Mouse (Mus musculus): ENCODE results near the gene Gm9857.
A peak's percentile ranks its signal among the peaks of the same experiment; 100 is the strongest.

The Gm9857 gene

DNA sequence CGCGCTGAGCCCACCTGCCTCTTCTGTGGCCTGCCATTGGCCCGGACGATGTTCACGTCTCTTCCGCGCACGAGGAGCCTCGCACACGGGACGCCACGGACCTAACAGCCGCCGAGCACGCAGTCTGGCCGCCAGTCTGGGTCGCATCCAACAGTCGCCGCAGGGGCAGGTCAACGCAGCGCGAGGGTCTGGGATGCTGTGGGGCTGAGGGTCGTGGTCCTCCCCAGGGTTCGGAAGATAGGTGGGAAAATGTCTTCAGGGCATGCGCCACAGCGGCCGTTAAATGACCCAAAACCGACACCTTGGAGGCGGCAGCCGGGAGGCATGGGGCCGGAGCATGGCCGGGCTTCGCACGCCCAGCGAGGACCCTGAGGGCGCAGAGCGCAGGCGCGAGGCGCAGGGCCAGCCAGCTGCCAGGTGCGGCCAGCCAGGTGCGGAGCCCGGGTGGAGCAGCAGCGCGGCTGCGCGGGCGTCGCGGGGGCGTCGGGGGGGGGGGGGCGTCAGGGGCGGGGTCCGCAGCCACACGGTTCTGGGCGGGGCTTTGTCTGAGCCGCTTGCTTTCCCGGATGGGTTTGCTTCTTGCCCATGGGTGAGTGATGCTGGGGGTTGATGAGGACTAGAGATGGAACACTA lies at the start of gene Gm9857:
Gene Gm9857, minus strand, starts transcription at position 445 of the 633 bp plus-strand sequence.
- DNase-seq (ENCODE audit: low spot score in 2 of 2): no peak

DNA sequence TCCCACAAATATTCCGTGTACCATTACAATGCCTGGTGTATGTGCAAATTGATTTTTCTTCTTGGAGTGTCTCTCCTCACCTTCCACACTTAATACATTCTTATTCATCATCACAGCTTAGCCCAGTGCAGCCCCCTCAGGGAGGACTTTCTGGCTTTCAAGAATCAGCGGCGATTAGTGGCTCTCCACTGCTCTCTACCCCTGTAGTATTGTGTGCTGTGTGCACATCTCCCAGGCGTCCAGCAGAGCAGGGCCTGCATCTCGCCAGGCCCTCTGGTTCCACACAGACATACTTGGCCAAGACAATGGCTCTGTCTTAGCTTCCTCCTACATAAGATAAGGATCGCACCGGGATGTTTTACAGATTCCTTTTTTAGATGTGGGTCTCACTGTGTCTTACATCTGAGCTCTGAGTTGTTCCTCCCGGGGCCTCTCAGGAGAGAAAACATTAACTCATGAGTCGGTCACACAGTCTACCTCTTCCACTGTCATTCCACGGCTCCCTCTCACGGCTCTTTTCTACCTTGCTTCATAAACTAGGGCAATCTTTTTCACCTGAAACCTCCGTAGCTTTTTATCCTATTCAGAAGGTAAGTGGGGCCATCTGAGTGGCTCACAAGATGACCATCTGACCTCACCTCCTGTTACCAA lies 46.9 kb upstream of the Gm9857 start:
- DNase-seq (ENCODE audit: low spot score in 2 of 2): no peak

DNA sequence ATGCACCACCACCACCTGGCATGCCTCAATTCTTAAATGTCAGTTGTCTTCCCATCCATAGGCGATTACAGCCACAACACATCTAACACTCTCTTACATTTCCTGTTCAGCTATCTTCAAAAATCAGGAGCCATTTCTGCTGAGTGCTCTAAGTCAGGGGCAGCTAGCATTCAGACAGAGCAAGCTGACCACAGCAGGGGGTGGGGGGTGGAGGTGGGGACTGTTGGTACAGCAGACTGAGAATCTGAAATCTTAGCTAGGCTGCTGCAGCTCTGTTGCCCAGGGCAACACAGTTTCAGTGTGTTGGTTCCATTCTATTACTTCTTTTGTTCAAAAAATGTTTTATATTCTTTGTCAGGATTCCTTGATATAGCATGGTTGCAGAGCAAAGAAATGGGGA lies 46.3 kb upstream of the Gm9857 start:
- no peak for DNase-seq (ENCODE audit: low spot score in 2 of 2)

DNA sequence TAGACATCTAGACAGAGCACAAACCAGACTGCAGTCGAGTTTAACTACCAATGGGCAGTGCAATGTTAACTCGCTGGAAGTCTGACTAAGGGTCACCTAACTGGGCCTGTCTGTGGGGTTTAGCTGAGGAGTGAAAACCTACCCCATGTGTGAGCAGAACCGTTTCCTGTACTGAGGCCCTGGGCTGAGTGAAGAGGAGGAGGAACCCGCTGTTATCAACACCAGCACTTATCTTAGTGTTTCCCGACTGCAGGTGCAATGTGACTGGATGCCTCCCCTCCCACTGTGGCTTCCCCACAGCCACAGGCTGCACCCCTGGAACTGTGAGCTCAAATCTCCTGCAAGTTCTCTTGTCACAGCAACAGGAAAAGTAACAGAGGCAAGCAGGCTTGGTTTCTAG lies 43.7 kb upstream of the Gm9857 start:
- no peak for DNase-seq (ENCODE audit: low spot score in 2 of 2)

DNA sequence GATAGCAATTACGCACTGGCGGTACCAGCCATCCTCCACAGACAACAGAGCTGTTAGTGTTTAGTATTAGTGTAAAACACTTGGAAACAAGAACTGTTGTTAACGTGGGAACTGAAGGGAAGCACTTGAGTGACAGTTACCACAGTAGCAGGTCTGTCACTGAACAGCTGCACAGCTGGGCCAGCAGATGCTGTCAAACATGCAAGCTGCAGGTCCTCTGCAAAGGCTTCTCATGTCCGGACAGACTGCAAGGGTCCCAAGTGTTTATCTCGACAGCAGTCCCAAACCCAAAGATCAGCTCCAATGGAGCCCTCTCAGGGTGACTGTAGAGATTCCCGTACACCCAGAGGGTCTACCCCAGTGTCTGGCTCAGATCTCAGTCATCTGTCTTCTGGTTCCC lies 41.7 kb upstream of the Gm9857 start:
- DNase-seq (ENCODE audit: low spot score in 2 of 2): no peak

DNA sequence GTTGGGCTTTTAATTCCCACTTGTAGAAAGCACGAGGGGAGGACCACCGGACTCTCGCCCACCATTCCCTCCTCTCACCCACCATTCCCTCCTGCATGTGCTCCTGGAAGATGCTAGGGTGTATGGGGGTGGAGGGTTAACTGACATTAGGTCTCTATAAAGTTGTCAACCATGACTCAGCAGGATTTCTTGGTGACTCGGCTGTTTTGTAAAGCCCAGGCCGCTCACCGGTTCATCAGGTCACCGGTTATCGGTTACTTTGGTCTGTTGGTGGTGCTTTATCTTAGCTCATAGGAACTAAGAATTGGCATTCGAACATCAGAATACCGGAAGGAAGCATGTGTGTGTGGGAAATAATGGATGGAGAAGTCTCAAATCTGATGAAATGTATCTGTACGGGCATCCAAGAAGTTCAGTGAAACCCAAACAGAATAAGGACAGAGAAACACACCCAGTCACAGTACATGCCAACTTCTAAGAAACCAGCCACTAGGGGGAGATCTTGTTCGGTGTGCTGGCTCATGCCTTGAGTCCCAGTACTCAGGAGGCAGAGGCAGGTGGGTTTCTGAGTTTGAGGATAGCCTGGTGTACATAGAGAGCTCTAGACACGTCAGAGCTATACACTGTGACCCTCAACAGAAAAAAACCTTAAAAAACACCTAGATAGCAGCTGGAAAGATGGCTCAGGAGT lies 37.2 kb upstream of the Gm9857 start:
- DNase-seq (ENCODE audit: low spot score in 2 of 2): peak in 1 of 2 experiments; percentile 13

DNA sequence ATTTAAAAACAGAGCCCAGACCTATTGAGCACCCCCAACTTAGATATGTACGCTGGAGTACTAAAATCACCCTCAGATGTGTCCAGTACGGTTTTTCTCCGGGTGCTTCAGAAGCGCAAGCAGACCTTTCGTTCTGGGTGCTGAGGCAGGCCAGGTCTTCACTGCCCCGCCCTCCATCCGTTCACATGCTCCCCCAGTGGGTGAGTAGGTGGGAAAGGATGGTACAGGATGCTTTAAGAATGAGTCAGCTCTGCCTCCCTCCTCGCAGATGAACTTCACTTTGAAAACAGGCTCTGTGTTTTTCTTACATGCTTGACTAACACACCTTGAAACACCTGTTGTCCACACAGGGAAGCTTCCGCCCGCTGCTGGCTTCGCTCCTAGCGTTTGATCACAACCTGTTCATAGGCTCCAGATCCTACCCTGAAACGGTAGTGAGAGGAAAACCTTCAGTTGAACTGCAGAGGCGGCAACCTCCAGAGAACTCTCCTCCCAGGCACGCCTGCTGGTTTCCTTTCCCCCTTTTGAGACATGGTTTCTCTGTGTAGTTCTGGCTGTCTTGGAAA lies 34.8 kb upstream of the Gm9857 start:
- no peak for DNase-seq (ENCODE audit: low spot score in 2 of 2)

DNA sequence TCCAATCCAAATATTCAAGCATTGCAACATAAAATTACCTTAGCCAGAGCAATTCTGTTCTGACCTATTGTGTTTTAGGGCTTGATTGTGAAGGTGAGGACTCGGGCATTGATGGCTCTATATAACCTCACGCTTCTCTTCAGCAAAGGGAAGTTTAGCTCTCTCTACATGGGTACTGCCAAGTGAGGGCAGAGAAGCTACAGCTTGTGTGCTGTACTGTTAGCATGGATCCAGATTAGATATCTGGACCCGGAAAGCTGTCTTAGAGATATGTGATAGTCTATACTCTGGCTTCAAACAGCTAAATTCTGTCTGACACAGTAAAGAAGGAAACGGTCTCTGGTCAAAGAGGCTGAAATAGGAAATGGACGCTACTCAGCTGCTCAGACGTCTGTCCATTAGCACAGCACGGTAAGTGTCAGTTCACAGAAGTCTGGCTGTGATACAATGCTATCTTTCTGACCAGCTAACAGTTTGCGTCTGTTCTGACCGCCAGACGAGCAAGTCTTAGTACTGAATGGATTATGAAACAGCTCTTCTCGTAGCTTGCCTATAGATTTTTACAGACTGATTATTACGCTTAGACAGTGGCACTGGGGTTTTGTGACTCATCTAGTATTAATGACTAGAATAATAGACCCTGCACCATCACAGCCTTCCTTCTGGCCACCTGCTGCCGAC lies 33.9 kb upstream of the Gm9857 start:
- no peak for DNase-seq (ENCODE audit: low spot score in 2 of 2)

DNA sequence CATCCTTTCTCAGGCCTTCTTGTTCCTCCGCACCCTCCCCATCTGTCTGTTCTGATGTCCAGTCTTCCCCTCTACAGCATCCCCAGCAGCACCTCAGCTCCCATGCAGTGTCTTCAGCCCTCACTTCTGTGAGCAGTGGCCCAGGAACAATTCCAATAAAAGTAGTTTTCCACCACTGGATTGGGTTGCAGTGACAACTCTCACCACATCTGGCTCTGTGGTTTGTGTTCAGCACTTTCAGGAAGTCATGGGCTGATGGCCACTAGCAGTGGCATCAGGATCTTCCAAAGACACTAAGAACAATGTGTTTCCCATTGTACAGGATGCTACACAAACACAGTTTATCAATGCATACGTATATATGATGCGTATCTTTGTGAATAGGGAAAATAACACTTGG lies 25.8 kb upstream of the Gm9857 start:
- DNase-seq (ENCODE audit: low spot score in 2 of 2): no peak

DNA sequence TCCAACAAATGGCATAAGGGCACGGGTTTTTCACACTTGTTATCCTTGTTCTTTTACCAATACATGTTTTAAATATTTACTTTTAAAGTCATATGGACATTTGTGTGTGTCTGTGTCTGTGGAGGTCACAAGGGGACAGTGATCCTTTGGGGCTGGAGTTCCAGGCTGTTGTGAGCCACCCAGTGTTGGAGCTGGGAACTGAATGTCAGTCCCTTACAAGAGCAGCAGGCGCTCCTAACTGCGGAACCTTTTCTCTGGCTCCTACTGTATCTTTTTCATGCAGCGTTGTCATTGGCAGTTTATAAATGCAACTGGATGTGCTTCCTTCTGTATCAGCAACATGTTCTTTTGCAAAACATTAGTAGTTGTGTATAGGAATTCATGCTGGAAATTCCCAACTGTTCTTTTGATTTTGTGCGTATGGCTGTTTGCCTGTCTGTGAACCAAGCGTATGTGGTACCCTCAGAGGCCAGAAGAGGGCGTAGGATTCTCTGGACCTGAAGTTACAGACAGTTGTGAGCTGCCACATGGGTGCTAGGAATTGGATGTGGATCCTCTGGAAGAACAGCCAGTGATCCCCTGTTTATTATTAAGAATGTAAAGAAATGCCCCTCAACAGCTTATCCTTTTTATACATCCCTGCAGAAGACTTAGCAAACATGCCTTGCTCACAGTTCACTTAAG lies 24.3 kb upstream of the Gm9857 start:
- DNase-seq (ENCODE audit: low spot score in 2 of 2): no peak

DNA sequence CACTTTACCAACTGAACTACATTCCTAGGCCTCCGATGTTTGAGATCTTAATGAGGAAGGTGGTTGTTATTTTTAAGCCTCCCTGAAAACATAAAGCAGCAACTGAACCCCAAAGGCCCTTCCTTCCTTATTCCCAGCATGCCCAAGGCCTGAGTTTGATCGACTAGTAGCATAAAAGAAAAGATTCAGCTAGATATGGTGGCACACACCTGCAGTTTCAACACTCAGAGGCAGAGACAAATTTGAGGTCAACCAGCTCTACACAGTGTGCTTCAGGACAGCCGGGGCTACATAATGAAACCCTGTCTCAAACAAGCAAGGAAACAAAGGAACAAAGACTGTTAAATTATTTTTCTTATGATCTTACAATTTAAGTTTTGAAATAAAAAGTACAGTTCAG lies 23.5 kb upstream of the Gm9857 start:
- DNase-seq (ENCODE audit: low spot score in 2 of 2): no peak

DNA sequence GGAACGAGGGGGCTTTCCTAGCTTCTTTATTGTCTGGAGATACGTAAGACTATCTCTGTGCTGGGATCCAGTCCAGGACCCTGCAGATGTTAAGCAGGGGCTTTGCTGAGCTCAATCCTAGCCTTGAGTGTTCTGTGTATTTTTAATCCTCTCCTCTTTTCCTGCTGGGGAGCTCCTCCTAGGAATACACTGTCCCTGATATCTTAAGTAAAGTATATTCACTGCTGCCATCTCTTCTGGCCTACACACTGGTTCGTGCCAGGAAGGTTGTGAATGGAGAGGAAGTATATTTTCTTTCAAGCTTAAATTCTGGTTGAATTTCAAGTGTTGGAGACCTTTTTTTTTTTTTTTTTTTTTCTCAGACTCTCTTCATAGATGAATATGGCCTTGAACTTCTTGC lies 23.0 kb upstream of the Gm9857 start:
- no peak for DNase-seq (ENCODE audit: low spot score in 2 of 2)

DNA sequence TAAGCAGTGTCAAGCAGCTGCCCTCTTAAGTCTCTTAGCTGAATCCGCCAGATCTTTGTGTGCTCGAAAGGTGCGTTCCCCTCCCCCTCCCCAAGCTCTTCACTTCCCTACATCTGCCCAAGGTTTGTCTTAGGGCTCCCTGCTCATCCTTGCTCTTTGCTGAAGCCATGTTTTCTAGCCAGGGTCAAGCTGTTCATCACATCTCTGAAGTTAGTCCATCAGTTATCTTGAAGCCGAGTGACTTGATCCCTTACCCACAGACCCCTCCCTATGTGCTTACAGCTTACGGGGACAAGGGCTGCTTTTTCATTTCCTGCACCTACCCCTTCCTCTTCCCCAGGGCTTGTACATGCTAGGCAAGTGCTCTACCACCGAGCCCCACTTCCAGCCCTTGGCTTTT lies 21.4 kb upstream of the Gm9857 start:
- no peak for DNase-seq (ENCODE audit: low spot score in 2 of 2)

DNA sequence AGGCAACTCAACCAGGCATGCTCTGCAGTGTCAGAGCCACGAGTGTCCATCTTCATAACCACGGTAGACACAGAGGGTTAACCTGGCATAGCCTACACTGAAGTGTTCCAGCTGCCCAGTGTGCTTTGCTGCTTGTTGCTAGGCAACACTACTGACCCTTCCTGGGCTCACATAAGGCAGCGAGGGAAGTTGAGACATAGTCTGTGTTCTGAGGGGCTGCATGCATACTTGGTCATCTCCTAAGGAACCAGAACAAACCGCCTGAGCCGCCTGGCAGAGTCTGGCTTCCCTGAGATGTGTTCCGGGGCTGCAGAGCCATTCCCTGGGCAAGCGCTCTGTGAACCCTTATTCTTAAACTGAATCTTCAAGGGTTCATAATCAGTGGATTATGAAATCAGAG lies 21.0 kb upstream of the Gm9857 start:
- no peak for DNase-seq (ENCODE audit: low spot score in 2 of 2)

DNA sequence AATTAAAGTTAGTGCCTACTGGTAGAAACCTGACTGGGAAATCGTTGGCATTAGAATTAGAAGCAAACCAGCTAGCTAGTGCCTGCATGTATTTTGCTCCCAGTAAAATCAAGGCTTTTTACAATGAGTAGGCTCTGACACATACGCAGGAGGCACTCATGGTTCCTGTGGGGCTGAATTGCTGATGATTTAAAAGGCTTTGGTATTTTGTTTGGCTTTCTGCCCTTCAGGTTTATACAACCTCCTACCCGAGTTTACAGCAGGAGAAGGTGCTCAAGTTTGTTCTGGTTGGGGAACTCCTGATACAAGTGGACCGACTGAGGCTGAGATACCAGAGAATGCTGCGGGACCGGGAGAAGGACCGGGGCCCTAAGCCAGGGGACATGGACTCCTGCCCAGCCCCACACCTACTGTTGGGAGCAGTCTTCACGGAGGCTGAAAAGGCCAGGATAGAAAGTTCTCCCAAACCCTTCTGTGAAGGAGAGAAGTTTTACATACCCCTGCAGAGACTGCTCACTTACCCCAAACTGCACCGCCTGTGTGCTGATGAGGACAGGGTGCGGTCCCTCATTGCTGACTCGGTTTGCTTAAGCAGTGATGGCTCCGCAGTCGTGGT lies 19.5 kb upstream of the Gm9857 start:
- no peak for DNase-seq (ENCODE audit: low spot score in 2 of 2)

DNA sequence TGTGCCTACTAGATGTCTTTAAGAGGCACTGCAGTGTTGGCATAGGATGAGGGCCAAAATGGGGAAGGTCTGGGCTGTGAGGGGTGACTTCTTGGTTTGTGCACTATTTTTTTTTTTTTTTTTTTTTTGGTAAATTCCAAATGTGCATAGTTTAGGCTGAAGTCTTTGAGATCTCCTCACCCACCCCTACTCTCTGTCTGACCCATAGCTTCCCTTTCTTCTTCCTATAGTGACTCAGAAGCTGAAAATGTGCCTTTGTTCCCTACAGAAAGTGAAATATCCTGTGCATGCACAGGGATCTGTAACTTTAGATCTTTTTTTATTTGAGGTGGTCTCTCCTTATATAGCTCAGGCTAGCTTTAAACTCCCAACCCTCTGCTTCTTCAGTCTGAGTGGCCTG lies 17.7 kb upstream of the Gm9857 start:
- DNase-seq (ENCODE audit: low spot score in 2 of 2): no peak

DNA sequence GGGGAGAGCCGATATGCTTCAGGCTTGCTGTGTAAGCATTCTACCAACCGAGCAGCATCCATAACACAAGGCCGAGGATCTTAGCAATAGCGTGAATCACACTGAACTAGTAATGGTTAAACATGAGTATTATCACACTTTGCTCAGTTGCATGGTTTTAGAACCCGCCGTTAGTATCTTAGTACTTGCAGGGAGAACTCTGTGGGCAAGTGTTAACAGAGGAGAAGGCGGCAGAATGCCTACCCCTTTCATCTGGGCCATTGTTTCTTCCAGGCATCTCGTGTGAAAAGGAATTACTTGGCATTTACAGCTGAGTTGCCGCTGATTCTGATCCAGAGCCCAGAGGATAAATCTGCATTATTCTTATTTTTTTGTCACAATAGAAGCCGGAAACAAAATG lies 751 bp upstream of the Gm9857 start:
- DNase-seq (ENCODE audit: low spot score in 2 of 2): no peak

DNA sequence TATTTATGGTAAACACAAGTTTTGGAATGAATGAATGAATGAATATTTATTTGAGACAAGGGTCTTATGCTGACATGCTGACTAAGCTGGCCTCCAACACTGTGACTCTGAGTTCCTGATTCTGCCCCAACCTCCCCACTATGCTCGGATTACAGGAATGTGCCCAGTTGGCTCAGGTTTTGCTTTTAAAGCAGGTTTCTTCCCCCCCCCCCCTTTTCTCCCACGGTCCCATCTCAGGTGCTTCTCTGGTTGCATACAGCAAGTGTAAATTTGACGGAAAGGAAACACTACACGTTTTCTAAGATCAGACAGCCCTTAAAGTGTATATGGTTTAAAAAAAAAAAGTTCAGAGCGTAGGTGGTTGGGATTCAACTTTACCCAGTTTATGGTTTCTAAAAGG lies 672 bp downstream of the Gm9857 start, which contains the start of gene Henmt1:
Gene Henmt1, plus strand, starts transcription at position 301 of the 400 bp plus-strand sequence.
- DNase-seq (ENCODE audit: low spot score in 2 of 2): no peak

DNA sequence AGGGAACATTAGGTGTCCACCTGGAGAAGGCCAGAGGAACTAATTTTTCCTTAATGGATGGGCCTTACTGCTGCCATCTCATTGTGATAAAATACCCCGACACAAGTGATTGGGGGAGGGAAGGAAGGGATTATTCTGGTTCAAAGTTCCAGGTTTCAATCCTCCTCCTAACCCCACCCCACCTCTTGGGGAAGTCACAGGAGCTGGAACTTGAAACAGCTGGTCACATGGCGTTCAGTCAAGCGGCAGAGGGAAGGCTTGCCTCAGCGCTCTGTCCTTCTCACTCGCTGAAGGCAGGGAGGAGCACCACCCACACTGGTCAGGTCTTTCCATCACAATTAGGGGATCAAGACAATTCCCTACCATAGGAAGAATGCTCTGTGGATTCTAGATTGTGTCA lies 1.6 kb downstream of the Gm9857 start:
- no peak for DNase-seq (ENCODE audit: low spot score in 2 of 2)

DNA sequence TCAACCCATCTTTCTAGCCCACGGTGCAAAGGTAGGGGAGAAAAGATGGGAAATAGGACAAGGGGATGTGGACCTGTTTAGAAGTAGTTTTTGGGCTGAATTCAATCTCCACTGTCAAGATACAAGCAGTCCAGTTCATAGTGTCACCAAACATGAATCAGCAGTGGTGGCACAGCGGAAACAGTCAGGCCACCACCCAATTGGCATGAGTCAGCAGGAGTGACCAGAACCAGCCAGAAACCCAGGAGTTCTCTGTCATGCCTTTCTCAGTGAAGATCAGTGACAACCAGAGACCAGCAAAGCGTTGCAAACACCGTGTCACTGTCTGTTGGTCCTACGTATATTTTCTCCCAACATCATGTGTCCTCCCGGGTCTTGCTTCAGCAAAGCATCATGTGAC lies 6.7 kb downstream of the Gm9857 start:
- no peak for DNase-seq (ENCODE audit: low spot score in 2 of 2)

DNA sequence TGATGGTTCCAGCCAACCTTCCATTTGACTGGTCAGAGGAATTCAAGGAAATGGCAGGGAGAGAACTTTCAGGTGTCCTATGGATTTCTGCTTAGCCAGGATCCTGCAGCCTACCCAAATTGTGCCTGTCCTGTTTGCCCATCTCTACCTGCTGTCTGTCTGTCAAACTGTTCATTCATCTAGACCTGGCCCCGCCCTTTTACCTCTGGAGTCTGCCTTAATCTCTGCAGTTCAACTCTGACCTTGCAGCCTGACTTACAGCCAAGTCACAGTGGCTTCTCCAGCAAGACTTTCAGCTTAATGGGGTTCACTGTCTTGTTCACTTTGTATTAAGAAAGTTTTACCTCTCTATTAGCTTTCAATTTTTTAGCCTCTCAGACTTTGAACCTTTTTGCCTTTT lies 13.9 kb downstream of the Gm9857 start:
- no peak for DNase-seq (ENCODE audit: low spot score in 2 of 2)

Data from spleen, postnatal 36 days (tissue).